Mouse (Mus musculus): Measurements from ENCODE around the gene Olfr867. TPM values are rescaled to one million over a fixed set of nuclear protein-coding genes. Genes with fewer than 3 reads are reported as not detected.

The Olfr867 gene
- not detected in 2 replicates for polyA plus RNA-seq (2012)

- TF ChIP-seq GATA1 (IDR thresholded peaks at IDR 0.05; ENCODE audit: low read length) = no peak
These were observed at the start of gene Olfr867 for GRCm38 (mm10) chr9:20057462-20057861. Olfr867 (minus strand) TSS chr9:20057562.

GRCm38 (mm10) chr9:20098326-20098725, 41.0 kb upstream of the Olfr867 start, which contains the start of gene Olfr868:
Olfr868 (plus strand) TSS chr9:20098626.
- no peak for TF ChIP-seq GATA1 (IDR thresholded peaks at IDR 0.05; ENCODE audit: low read length)

GRCm38 (mm10) chr9:20073523-20074177, 16.3 kb upstream of the Olfr867 start:
- no peak for TF ChIP-seq GATA1 (IDR thresholded peaks at IDR 0.05; ENCODE audit: low read length)

GRCm38 (mm10) chr9:20071291-20071690, 13.9 kb upstream of the Olfr867 start:
- TF ChIP-seq GATA1 (IDR thresholded peaks at IDR 0.05; ENCODE audit: low read length) = no peak

- no peak for TF ChIP-seq GATA1 (IDR thresholded peaks at IDR 0.05; ENCODE audit: low read length)
These were observed 12.9 kb upstream of the Olfr867 start for GRCm38 (mm10) chr9:20070236-20070635.

GRCm38 (mm10) chr9:20047964-20048363, 9.4 kb downstream of the Olfr867 start:
- no peak for TF ChIP-seq GATA1 (IDR thresholded peaks at IDR 0.05; ENCODE audit: low read length)

- no peak for TF ChIP-seq GATA1 (IDR thresholded peaks at IDR 0.05; ENCODE audit: low read length)
These were observed 29.4 kb downstream of the Olfr867 start, which contains the start of gene Olfr866 for GRCm38 (mm10) chr9:20027935-20028334. Olfr866 (minus strand) TSS chr9:20028035.

Other genes with a start within 250 kb of the Olfr867 start
- not detected in 2 replicates for gene Olfr860, start 207.8 kb downstream of the Olfr867 start, polyA plus RNA-seq (2012)
- gene Olfr862, start 169.6 kb downstream of the Olfr867 start, polyA plus RNA-seq (2012) = not detected in 2 replicates
- gene Olfr77, start 140.7 kb downstream of the Olfr867 start, polyA plus RNA-seq (2012) = not detected in 2 replicates
- not detected in 2 replicates for gene Olfr866, start 29.5 kb downstream of the Olfr867 start, polyA plus RNA-seq (2012)
- gene Olfr868, start 41.1 kb upstream of the Olfr867 start, polyA plus RNA-seq (2012) = not detected in 2 replicates
- gene Olfr869, start 71.4 kb upstream of the Olfr867 start, polyA plus RNA-seq (2012) = not detected in 2 replicates
- not detected in 2 replicates for gene Olfr870, start 116.5 kb upstream of the Olfr867 start, polyA plus RNA-seq (2012)
- gene Olfr871, start 154.6 kb upstream of the Olfr867 start, polyA plus RNA-seq (2012) = not detected in 2 replicates
- not detected in 2 replicates for gene Olfr872, start 179.6 kb upstream of the Olfr867 start, polyA plus RNA-seq (2012)
- not detected in 2 replicates for gene Olfr39, start 224.8 kb upstream of the Olfr867 start, polyA plus RNA-seq (2012)
- not detected in 2 replicates for gene Olfr873, start 241.0 kb upstream of the Olfr867 start, polyA plus RNA-seq (2012)